Mouse (Mus musculus) heart, adult 8-10 months (tissue): ENCODE measurements around the gene Sh2b2. TPM values are rescaled to one million over a fixed set of nuclear protein-coding genes. Genes with fewer than 3 reads are reported as not detected.

Experiments used
- DNase-seq: peaks from one replicate; pipeline ENCODE4 v3.0.0; 2022; ENCODE audit warnings: low spot score
- total RNA-seq, 4 experiments: library from RNA; stranded (reverse); gene quantifications; 2 replicates each; pipeline ENCODE4 v1.2.4; 2022

Sh2b2 gene
- total RNA-seq, 4 experiments from 2014 or later = 0.24 to 0.82 (median 0.53) TPM

DNA sequence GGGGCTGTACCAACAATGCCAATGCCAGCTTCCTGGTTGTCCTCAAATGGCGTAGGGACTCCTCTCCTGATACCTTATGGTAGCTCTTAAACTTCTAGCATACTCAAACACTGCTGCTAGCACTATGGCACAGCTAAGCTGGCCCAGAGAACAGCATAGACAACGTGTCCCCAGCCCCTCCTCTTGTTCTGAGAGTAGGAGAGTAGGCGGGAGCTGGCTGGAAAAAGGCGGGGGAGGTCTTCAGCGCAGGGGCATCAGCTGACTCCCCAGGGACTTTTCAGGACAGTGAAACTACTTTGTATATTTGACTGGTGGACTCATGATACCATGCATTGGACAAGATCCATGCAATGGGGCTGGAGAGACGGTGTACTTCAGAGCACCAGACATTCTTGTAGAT, 64.3 kb downstream of the Sh2b2 start:
- DNase-seq = no peak

DNA sequence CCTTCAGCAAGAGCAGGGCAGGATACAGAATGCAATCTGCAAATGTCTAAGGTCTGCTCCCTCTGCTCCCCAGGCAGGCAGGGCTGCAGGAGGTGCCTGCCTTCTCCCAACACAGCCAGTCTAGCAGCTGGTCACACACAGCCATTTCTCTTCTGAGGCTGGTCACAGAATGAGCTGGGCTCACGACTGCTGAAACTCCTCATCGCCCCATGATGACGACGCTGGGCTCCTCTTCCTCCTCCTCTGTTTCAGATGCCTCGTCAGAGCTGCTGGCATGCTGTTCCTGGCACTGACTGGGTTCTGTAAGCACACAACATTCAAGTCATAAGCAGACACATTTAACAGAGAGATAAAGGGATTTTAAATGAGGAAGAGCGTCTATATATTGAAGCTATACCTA, 65.2 kb downstream of the Sh2b2 start:
- DNase-seq = no peak

DNA sequence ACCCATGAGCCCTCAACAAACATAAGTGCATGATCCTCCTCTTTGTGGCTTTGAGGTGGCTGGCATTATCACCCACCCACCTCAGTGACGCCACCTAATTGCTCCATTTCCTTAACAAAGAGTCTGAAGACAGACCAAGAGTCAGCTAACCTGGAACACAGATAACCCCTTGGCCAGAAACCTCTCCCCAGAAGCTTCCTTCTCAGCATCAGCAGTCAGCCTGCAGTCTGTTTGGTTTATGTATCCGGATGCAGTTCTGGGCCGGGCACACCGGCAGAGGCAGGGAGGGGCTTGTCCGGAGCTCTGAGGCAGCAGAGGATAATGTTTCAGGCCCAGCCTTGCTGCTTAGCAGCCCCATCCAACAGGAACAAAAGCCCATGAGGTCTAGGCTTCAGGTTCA, 66.8 kb downstream of the Sh2b2 start:
- DNase-seq = no peak

DNA sequence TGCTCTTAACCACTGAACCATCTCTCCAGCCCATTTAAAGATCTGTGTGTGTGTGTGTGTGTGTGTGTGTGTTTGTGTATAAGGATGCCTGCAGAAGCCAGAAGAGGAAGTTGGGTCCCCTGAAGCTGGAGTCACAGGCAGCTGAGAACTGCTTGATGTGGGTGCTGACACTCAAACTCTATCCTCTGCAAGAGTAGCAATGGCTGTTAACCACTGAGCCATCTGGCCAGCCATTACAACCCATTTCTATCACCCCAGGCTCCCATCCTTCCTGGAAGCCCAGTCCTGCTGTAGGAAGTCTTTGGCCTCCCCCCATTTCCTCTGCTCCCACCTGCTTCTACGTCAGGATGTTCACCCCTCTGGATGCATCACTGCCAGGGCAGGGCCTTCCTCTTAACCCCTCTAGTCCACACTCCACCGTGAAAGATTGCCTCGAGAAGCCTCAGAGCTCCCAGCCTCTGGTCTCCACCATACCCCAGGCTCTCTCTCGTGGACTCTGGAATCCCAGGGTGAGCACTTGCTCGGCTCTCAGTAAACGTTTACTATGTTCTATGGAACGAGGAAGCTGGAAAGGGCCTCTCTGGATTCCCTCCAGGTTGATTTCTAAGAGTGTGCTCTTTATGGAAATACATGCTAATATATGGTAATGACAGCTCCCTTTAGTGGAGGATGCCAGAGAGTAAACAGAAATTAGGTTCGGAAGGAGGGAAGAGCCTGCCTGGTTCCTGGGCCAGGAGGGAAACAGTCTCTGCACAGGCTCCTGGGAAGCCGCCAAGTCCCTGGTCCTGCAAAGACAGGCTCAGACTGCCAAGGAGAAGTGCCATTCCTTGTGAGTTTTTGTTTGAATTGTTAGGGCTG, 72.5 kb downstream of the Sh2b2 start:
- no peak for DNase-seq

DNA sequence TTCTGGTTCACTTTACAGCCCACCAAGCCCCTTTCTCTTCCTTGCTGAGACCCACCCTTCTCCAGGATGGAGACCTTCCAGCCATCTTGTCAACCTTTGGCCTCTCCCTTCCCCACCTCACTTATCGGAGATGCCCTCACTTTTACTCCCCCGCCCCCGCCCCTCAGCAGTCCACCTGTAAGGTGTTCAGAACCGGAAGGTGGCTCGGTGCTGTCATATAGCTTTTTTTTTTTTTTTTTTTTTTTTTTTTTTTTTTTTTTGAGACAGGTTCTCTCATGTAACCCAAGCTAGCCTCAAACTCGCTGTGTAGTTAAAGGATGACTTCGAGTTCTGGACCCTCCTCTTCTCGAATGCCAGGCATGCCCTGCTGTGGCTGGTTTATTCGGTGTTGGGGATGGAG, 73.4 kb downstream of the Sh2b2 start:
- DNase-seq = no peak

DNA sequence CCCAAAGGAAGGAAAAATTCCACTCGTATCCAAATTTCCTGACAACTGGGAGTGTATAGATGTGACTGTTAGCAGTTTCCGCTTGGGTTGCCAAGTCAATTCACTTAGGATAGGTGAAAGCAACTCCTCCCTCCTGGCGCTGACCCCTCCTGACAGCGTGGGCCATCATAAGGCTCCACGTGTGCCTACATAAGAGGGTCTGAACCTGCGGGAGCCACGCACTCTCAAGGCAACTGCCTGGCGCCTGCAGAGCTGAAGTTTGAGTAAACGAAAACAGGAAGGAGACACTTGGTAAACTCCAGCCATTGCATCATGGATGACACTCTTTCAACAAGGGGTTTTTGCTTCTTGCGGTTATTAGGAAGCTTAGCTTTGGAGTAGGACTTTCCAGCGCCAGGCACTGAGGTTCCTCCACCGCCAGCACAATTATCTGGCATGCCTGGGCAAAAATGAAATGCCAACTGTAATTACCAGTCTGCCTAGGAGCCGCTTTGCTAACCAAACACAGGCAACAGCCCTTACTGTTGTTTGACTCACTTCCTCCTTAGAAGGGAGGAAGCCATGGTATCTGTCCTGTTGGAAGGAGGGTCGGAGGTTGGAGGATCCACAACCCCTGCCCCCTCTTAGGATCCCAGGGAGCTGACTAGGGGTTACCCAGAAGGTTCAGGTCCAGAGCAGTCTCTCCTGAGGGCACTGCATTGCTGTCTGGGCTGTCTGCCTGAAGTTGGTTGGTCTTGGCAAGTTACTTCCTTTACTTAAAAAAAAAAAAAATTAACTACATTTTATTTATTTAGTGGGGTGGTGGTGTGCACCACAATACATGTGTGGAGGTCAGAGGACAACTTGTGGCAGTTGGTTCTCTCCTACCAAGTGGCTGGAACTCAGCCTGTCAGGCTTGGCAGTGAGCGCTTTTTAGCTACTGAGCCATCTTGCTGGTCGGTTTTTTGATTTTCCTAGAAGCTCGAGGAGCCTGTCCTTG, 74.7 kb downstream of the Sh2b2 start:
- DNase-seq = no peak

DNA sequence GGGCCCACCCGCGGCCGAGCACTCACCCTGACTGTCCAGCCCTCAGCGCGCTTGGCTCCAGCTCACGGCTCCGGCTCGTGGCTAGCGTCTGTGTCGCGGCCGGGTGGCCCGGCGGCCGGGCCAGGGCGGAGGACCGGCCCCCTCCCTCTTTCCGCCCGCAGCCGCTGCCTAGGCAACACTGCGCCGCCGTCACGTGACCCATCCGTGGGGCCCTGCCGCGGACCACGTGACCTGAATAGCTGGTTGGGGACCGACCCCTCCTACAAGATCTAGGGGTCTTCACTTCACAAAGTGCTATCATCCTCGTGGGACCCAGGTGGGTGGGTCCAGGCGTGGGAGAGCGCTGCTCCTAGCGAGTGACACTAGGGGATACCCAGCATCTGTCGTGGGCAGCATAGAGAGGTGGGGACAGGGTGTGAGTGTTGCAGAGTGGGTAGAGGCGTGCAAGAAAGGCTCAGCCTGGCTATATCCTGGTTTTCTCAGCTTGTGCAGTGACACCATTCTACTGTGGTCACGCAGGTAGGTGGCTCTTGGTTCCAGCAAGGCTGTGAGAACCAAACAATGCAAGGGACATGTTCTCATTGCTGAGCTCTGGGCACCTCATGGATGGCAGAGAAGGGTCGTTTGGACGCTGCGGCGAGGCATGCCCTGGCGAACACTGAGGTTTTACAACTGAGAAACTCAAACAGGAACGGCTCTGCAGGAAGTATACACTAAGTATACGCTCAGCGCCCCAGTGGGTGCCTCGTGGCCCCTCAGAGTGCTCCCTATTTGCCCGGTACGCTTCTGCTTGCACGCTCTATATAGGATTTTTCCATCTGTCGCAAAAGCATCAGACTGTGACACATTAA, 75.6 kb downstream of the Sh2b2 start, which contains the start of gene Orai2:
Gene Orai2 (minus strand): TSS at position 202 of the 851 bp plus-strand sequence.
- DNase-seq = peak; percentile 70

DNA sequence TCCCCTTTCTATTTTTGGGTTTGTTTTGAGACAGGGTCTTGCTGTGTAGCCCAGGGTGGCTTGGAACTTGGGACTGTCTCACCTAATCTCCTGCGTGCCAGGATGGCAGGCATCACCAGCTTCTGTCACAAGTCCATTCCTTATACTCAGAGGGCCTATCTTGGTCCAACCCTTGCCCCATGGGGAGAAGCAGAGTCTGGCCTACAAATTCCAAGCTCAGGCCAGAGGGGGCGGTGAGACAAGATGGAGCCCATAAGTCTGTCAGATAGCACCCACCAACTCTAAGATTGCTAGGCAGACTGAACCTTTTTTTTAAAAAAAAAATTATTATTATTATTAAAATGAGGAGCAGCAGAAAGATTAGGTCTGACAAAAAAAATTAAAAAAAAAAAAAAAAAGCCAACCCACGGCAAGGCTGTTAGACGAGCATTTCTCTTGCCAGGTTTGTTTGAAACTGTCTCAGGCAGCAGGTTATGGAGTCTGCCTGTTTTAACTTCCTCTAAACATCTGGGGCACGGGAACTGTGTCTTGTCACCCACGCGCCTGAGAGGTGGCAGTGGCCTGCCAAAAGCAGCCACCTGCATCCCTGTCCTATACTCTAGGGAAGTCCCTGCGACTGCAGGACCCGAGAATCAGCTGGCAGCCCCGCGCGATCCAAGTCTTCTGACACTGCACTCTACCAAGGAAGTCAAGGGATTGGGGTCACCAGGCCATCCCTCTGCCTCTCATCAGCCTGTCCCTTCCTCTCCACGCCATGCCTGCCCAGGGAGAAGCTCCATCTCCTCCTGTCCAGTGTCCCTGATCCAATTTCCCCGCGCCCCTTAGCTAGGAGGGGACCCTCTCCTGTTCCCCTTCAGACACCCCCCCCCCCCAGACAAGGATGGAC, 76.5 kb downstream of the Sh2b2 start:
- no peak for DNase-seq

Other genes starting within 250 kb of the Sh2b2 start
- gene Upk3b, start 208.1 kb downstream of the Sh2b2 start, total RNA-seq = 10 to 100 TPM; 13.3 to 26.7 (median 18.2) TPM
- gene Upk3bl, start 192.1 kb downstream of the Sh2b2 start, total RNA-seq = not detected
- gene Rasa4, start 162.6 kb downstream of the Sh2b2 start, total RNA-seq = 1 to 10 TPM; 6.6 to 7.6 (median 6.9) TPM
- 10 to 100 TPM; 73.1 to 88.1 (median 78.9) TPM for gene Polr2j, start 129.9 kb downstream of the Sh2b2 start, total RNA-seq
- 1 to 10 TPM; 5.4 to 6.9 (median 6.0) TPM for gene Lrwd1, start 110.5 kb downstream of the Sh2b2 start, total RNA-seq
- gene Alkbh4, start 110.4 kb downstream of the Sh2b2 start, total RNA-seq = 1 to 10 TPM; 4.0 to 5.4 (median 4.6) TPM
- 1 to 10 TPM in 1 of 4 experiments, under 1 TPM in 3; 0.31 to 1.3 (median 0.67) TPM for gene Orai2, start 75.8 kb downstream of the Sh2b2 start, total RNA-seq
- 10 to 100 TPM; 14.8 to 21.1 (median 19.0) TPM for gene Prkrip1, start 47.6 kb downstream of the Sh2b2 start, total RNA-seq